Mouse (Mus musculus): Measurements from ENCODE around the gene Rsph1. TPM values are rescaled to one million over a fixed set of nuclear protein-coding genes. Genes with fewer than 3 reads are reported as not detected.
"Not testable (repeated sequence)": the region's sequence is repeated elsewhere in the genome, so short reads cannot be mapped to it uniquely, and the experiment has no call there.

Rsph1 gene
- total RNA-seq, 2 experiments from 2014 or later = 1.5 to 1.6 TPM

GRCm38 (mm10) chr17:31280269-31280668, 3.1 kb upstream of the Rsph1 start:
- intact Hi-C loops (cut with DNase I) = loop anchor here (2.0 kb wide), 1 partner anchor 51 kb away; no protein-coding TSS in a partner anchor
- DNase-seq = no peak

GRCm38 (mm10) chr17:31279541-31279940, 2.4 kb upstream of the Rsph1 start:
- intact Hi-C loops (cut with DNase I) = no loop called here

DNA sequence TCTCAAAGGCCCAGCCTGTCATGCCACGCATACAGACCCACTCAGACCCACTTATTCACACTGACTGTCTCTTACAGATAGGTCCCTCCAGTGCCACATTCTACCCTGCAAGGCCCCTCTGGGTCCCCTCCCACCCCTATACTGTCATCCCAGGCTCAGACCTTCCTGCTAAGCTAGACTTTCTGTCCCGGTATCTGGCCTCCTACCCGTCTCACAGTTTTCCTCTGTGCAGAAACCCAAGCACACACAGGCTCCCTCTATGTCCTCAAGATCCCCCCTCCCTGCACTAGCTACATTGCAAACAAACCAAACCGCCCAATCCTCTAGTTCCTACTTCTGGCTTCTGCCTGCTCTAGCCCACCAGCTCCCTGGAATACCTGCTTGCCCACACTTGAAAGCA, 748 bp upstream of the Rsph1 start:
- intact Hi-C loops (cut with DNase I) = no loop called here
- DNase-seq = no peak

More at GRCm38 (mm10) chr17:31279541-31279940, 2.4 kb upstream of the Rsph1 start:
- no peak for DNase-seq

- no peak for DNase-seq
- intact Hi-C loops (cut with DNase I) = no loop called here
Observed at GRCm38 (mm10) chr17:31276207-31276921, 819 bp downstream of the Rsph1 start.

DNA sequence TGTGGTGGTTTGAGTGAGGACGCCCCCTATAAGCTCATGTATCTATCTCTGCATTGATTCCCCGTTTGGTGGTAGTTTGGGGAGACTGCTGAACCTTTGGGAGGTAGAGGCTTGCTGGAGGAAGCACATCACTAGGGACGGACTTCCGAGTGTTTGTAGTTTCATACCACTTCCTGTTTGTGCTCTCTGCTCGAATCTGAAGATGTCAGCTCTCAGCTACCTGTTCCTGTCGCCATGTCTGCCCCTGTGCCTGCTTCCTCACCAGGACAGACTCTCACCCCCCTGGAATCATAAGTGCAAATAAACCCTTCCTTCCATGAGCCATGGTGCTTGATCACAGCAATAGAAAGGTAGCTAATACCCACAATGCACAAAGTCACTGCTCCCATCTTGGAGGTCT, 2.0 kb downstream of the Rsph1 start:
- intact Hi-C loops (cut with DNase I) = loop anchor here (2.0 kb wide), 1 partner anchor 16 kb away; no protein-coding TSS in a partner anchor

GRCm38 (mm10) chr17:31273631-31274030, 3.6 kb downstream of the Rsph1 start:
- intact Hi-C loops (cut with DNase I) = loop anchor here (2.0 kb wide), 1 partner anchor 15 kb away; no protein-coding TSS in a partner anchor
- DNase-seq = no peak

More for the DNA sequence above, 2.0 kb downstream of the Rsph1 start:
- DNase-seq = no peak

DNA sequence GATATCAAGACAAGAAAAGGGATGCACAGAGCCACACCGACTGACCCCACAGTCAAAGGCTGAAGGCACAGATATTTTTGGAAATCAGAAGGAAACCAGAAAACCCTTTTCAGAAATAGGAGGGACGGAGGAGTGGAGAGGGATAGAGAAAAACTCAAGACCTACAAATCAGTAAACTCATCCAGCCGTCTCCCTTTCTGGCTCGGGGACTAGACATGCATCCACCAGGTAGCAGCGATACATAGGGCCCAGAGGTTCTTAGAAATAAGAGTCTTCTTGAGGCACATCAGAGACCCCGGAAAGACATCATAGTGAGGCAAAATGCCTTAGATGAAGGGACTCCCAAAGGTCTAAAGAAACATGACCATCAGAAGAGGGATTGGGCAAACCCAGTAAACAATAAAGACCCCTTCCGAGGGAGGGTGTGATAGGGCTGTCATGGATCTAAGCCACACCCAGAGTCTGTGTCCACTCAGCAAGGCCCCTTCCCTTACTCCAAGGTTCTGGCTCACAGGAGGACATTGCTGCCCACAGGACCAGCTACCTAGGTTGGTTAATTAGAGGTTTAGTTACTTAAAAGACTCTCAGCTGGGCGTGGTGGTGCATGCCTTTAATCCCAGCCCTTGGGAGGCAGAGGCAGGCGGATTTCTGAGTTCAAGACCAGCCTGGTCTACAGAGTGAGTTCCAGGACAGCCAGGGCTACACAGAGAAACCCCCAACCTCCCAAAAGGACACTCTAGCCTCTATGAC, 4.6 kb downstream of the Rsph1 start:
- intact Hi-C loops (cut with DNase I) = no loop called here
- DNase-seq = no peak

- intact Hi-C loops (cut with DNase I) = no loop called here
- DNase-seq = no peak
Observed at GRCm38 (mm10) chr17:31271136-31271851, 5.9 kb downstream of the Rsph1 start.

- DNase-seq; intact Hi-C loops (cut with DNase I): not testable (repeated sequence)
Observed at GRCm38 (mm10) chr17:31270736-31271135, 6.4 kb downstream of the Rsph1 start.

DNA sequence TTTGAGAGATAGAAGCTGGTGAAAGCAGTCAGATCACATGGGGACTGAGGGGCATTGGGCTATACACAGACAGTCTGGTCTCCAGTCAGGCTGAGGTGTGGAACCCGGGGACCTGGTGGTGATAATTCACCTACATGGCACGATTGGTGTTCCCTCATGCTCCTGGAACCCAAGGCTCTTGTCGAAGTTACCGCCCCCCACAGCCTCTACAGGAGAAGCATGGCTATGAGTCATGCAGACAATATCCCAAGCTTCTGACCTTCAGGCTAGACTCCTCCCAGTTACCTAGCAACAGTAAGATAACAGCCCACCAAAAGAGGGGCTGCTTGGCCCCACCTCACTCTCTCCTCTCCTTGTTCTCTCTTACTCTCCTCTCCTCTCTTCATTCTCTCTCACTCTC, 6.9 kb downstream of the Rsph1 start:
- DNase-seq = no peak
- intact Hi-C loops (cut with DNase I) = no loop called here

DNA sequence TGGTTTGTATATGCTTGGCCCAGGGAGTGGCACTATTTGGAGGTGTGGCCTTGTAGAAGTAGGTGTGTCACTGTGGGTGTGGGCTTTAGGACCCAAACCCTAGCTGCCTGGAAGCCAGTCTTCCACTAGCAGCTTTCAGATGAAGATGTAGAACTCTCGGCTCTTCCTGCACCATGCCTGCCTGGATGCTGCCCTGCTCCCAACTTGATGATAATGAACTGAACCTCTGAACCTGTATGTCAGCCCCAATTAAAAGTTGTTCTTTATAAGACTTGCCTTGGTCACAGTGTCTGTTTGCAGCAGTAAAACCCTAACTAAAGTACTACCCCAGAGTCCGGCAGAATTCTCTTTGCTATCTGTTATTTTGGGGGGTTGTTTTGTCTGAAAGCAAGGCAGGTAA, 7.4 kb downstream of the Rsph1 start:
- intact Hi-C loops (cut with DNase I) = no loop called here
- DNase-seq = no peak

- intact Hi-C loops (cut with DNase I) = no loop called here
Observed at GRCm38 (mm10) chr17:31268016-31268415, 9.2 kb downstream of the Rsph1 start.

GRCm38 (mm10) chr17:31267603-31268002, 9.6 kb downstream of the Rsph1 start:
- intact Hi-C loops (cut with DNase I) = no loop called here
- no peak for DNase-seq

More at GRCm38 (mm10) chr17:31268016-31268415, 9.2 kb downstream of the Rsph1 start:
- no peak for DNase-seq

GRCm38 (mm10) chr17:31267138-31267537, 10.0 kb downstream of the Rsph1 start:
- DNase-seq = no peak
- intact Hi-C loops (cut with DNase I) = no loop called here

DNA sequence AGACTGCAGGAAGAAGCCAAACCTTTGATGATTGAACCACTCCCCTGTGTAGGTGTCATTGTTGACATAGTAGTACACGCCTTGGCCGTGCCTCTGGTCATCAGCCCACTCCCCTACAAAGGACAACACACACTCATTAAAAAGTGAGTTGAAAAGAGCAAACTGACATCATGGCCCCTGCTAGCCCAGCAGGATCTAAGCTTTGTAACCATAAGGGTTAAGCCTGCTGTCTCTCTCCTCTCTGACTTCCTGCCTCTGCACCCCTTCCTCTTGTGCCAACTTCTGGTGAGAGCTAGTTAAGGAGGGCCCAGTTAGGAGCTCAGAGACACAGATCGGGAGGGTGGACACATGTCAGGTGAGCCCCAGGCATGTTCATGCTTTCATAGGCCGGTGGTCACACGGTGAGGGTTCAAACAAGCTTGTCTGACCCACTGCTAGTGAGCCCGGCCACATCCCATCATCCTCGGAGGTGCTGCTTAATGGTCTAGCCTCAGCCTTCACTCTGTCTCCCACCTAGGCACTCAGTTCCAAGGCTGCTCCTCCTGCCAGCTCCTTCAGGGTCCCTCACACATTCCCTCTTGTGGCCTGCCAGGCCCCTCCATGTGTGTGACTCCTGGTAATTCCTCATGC, 10.7 kb downstream of the Rsph1 start:
- intact Hi-C loops (cut with DNase I) = no loop called here
- no peak for DNase-seq

DNA sequence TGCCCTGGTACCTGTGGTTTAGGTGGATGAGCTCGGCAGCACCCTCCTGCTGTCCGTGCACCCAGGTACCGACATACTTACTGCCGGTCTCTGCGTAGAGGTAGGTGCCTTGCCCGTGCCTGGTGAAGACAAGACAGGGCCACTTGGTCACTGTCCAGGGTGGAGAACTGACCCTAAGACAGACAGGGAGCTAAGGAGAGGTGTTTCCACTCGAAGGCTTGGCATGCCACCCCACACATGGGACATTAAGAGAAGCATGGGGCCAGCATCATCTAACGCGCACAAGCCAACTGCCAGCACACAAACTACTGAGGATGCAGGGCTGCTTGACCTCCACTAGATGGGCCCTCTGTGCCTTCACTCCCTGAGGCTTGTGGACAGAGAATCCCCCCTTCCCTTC, 11.4 kb downstream of the Rsph1 start:
- no peak for DNase-seq
- intact Hi-C loops (cut with DNase I) = no loop called here

DNA sequence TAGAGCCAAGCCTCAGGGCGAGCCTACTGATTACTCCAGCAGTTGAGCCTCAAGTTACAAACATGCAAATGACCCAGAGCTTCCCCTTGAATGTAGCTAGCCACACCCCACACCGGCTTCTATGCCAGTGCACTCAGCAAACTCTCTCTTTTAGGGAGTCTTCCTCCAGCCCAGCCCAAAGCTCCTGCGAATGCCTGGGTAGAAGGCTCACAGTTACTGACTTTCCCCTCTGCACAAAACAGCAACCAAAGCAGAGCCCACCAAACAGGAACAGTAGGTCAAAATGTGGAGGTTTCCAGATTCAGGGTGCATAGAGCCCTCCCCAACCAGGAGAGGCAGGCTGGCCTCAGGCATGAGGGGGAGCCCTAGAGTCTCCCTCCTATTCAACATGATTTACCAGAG, 12.0 kb downstream of the Rsph1 start:
- intact Hi-C loops (cut with DNase I) = no loop called here
- no peak for DNase-seq

GRCm38 (mm10) chr17:31264372-31264771, 12.8 kb downstream of the Rsph1 start:
- intact Hi-C loops (cut with DNase I) = no loop called here
- no peak for DNase-seq

GRCm38 (mm10) chr17:31263770-31264169, 13.4 kb downstream of the Rsph1 start:
- intact Hi-C loops (cut with DNase I) = no loop called here
- DNase-seq = no peak

DNA sequence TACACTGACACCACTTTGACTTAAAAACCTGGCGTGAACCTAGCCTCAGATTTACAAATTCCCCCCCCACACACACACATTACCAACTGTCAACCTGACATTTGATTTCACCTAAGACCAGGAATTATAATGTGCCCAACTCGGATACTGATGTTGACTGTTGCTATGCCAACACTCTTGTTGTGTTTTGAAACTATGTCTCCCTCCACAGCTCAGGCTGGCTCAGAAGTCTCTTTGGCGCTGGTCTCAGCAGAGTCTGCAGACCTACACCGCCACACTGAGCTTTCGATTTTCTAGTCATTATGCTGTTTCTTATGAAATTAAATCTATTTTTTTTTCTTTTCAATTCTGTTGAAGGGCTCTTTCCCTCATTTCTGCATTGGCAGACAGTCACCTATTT, 14.5 kb downstream of the Rsph1 start:
- intact Hi-C loops (cut with DNase I) = no loop called here

GRCm38 (mm10) chr17:31261352-31261751, 15.8 kb downstream of the Rsph1 start:
- DNase-seq = no peak
- intact Hi-C loops (cut with DNase I) = no loop called here

More for the DNA sequence above, 14.5 kb downstream of the Rsph1 start:
- DNase-seq = no peak
